8 mouse cellular contexts compared by ENCODE assay signal in genomic region chr8:11778646-11779433, GRCm38 (mm10). TPM values are rescaled to one million over a fixed set of nuclear protein-coding genes. Genes with fewer than 3 reads are reported as not detected.
DNase-seq lines count a peak whose midpoint lies in the region; ATAC-seq and TF ChIP-seq lines count a peak whose summit lies in the region.

No protein-coding gene starts in this region.

- H3K27ac ChIP-seq in bone marrow macrophage, adult 2 months (ENCODE audit: insufficient read depth, low read depth, low read length), result peak overlapping the region; percentile 92
- H3K27ac ChIP-seq in liver, embryonic 12.5 days, result peak overlapping the region; percentile 5; the same call in 1 of the 2 replicates

- H3K4me2 ChIP-seq in liver, embryonic 12.5 days, result no peak overlapping the region

- H3K4me3 ChIP-seq in bone marrow macrophage, adult 2 months (ENCODE audit: insufficient read depth, low read length), result peak overlapping the region; percentile 63
- 0 out of 2 replicates have a peak overlapping the region, but pooled peaks have one; percentile 27 for H3K4me3 ChIP-seq in liver, embryonic 12.5 days

- no peak overlapping the region for H3K9ac ChIP-seq in liver, embryonic 12.5 days

- H3K27me3 ChIP-seq in liver, embryonic 12.5 days (replicated peaks), result no peaks in the 10 kb centered on the region

- 66% methylated on average over 8 of the region's 8 CpGs for WGBS in liver, embryonic 12.5 days (ENCODE audit: insufficient replicate concordance)

- no peak for TF ChIP-seq POLR2A in bone marrow macrophage, adult 2 months (IDR thresholded peaks at IDR 0.05; ENCODE audit: borderline replicate concordance, low read depth, low read length)

- ATAC-seq in liver, embryonic 12.5 days, result no peak

- H3K4me1 ChIP-seq in bone marrow macrophage, adult 2 months (ENCODE audit: control insufficient read depth, insufficient read depth, low read length), result peaks cover 80% of the 10 kb centered on the region
- peaks cover 63% of the 10 kb centered on the region for H3K4me1 ChIP-seq in liver, embryonic 12.5 days

- no peak for TF ChIP-seq CTCF in bone marrow macrophage, adult 2 months (IDR thresholded peaks at IDR 0.05; ENCODE audit: low read depth, low read length)

- peak; percentile 49 for DNase-seq in adrenal gland, postnatal 14 days
- no peak for DNase-seq in adrenal gland, postnatal 10 days
- DNase-seq in heart, postnatal 4 days, result peak; percentile 32
- no peak for DNase-seq in B cell, adult 2 months
- no peak for DNase-seq in ovary, postnatal 36 days (ENCODE audit: low spot score)
- DNase-seq in gastrocnemius, postnatal 36 days, result no peak

- no peaks in the 10 kb centered on the region for H3K9me3 ChIP-seq in liver, embryonic 12.5 days (replicated peaks)

- peaks cover 25% of the 10 kb centered on the region for H3K36me3 ChIP-seq in liver, embryonic 12.5 days

- intact Hi-C loops in gastrocnemius, postnatal 36 days (cut with DNase I), result no loop called here

RNA-seq across cellular contexts. Expression of gene Arhgef7, which starts 51.3 kb away (rescaled TPM):
- total RNA-seq in adrenal gland, postnatal 14 days (2021), result 54.4 and 64.5 TPM in 2 replicates
- 10 to 100 TPM; 53.1 to 70.4 TPM for total RNA-seq in adrenal gland, postnatal 10 days (2021)
- polyA plus RNA-seq in bone marrow macrophage, adult 2 months (2012; ENCODE audit: insufficient read depth, insufficient read length, missing spikeins), result 53.8 and 59.8 TPM in 2 replicates
- total RNA-seq in heart, postnatal 4 days (2021), result 100 to 1,000 TPM; 209 to 213 TPM
- polyA plus RNA-seq in liver, embryonic 12.5 days (2016; fragmentation: Nextera tagmentation; extraction: Ambion mirVana), result 19.1 and 19.5 TPM in 2 replicates
- 10 to 100 TPM; 42.7 to 53.9 TPM for total RNA-seq in gastrocnemius, postnatal 36 days (2021)

Comparison
In these comparisons a context has a peak if more than half of its experiments do, and no peak if none do; other contexts are left out.
1. DNase-seq: peak in adrenal gland, postnatal 14 days (single experiment) and heart, postnatal 4 days (single experiment); none in adrenal gland, postnatal 10 days (single experiment), B cell, adult 2 months (0 of 2), ovary, postnatal 36 days (single experiment) and gastrocnemius, postnatal 36 days (0 of 2).